Mouse (Mus musculus) small intestine, adult 10 weeks (tissue): ENCODE measurements around the gene Habp4. TPM values are rescaled to one million over a fixed set of nuclear protein-coding genes. Genes with fewer than 3 reads are reported as not detected.

Experiments
- polyA plus RNA-seq: library from polyadenylated mRNA; stranded (reverse); fragments of 350-450 nt; fragmentation: Illumina TruSeq; extraction: RNeasy Lipid Tissue Mini Kit (QIAGEN cat#74804); gene quantifications from one replicate; pipeline ENCODE4 v1.2.3, GENCODE M21; 2014; ENCODE audit warnings: low replicate concordance

The Habp4 gene
- polyA plus RNA-seq = 5.1 TPM

GRCm38 (mm10) chr13:64161548-64161915 lies at the start of gene Habp4:
Gene Habp4 (plus strand): TSS chr13:64161824.

GRCm38 (mm10) chr13:64128858-64129615 lies 32.6 kb upstream of the Habp4 start, which contains the start of gene Slc35d2:
Gene Slc35d2 (minus strand): TSS chr13:64129368.

GRCm38 (mm10) chr13:64153083-64153682 lies 8.4 kb upstream of the Habp4 start, which contains the start of gene Zfp367:
Gene Zfp367 (minus strand): TSS chr13:64153202.

Other genes with a start within 250 kb of the Habp4 start
- gene Hsd17b3, start 72.6 kb upstream of the Habp4 start, polyA plus RNA-seq = not detected
- gene Slc35d2, start 32.5 kb upstream of the Habp4 start, polyA plus RNA-seq = 35.5 TPM
- gene Zfp367, start 8.6 kb upstream of the Habp4 start, polyA plus RNA-seq = 30.3 TPM
- gene Cdc14b, start 113.5 kb downstream of the Habp4 start, polyA plus RNA-seq = 47.8 TPM
- gene Aaed1, start 150.9 kb downstream of the Habp4 start, polyA plus RNA-seq = 45.2 TPM
- gene Ctsl, start 209.1 kb downstream of the Habp4 start, polyA plus RNA-seq = 38.8 TPM